Mouse (Mus musculus) C2C12 (cell line): ENCODE results near the gene Lca5l. TPM values are rescaled to one million over a fixed set of nuclear protein-coding genes. Genes with fewer than 3 reads are reported as not detected.

Source experiments
- H3K27me3 ChIP-seq: one replicate; pipeline ENCODE4 v1.6.1; 2011; ENCODE audit not compliant: control insufficient read depth, insufficient read depth, insufficient read length
- H3K36me3 ChIP-seq: one replicate; pipeline ENCODE4 v1.6.1; 2011; ENCODE audit not compliant: control insufficient read depth, insufficient read depth
- H3K4me3 ChIP-seq: one replicate; pipeline ENCODE4 v1.5.1; 2011; ENCODE audit warnings: mild to moderate bottlenecking, control low read depth; ENCODE audit not compliant: poor library complexity, insufficient read depth, severe bottlenecking
- H3K79me2 ChIP-seq: one replicate; pipeline ENCODE4 v1.6.1; 2011; ENCODE audit not compliant: control insufficient read depth, insufficient read depth
- H3K79me3 ChIP-seq: one replicate; pipeline ENCODE4 v1.6.1; 2011; ENCODE audit warnings: low read depth, control low read depth
- H3ac ChIP-seq: one replicate; pipeline ENCODE3; 2011; ENCODE audit warnings: low read depth; ENCODE audit not compliant: control insufficient read depth, insufficient read length
- CEBPB ChIP-seq: IDR thresholded peaks from one replicate; pipeline ENCODE4 v1.6.1; 2011; ENCODE audit warnings: low read depth, mild to moderate bottlenecking, control low read depth, moderate library complexity
- CTCF ChIP-seq: IDR thresholded peaks from one replicate; pipeline ENCODE4 v1.5.1; 2011; ENCODE audit not compliant: control insufficient read depth, insufficient read depth, insufficient read length
- FOSL1 ChIP-seq: IDR thresholded peaks from one replicate; pipeline ENCODE4 v1.8.0; 2011; ENCODE audit warnings: mild to moderate bottlenecking, low read length; ENCODE audit not compliant: poor library complexity, insufficient read depth, severe bottlenecking
- MAX ChIP-seq: IDR thresholded peaks from one replicate; pipeline ENCODE4 v1.6.1; 2011; ENCODE audit warnings: mild to moderate bottlenecking, control low read depth
- MYOD1 ChIP-seq: IDR thresholded peaks from one replicate; pipeline ENCODE4 v1.6.1; 2011; ENCODE audit warnings: low read depth; ENCODE audit not compliant: control insufficient read depth, insufficient read length
- MYOG ChIP-seq: IDR thresholded peaks from one replicate; pipeline ENCODE4 v1.6.1; 2011; ENCODE audit not compliant: control insufficient read depth, insufficient read length; ENCODE audit errors: extremely low read depth
- USF1 ChIP-seq: IDR thresholded peaks from one replicate; pipeline ENCODE4 v1.6.1; 2011; ENCODE audit warnings: low read depth, mild to moderate bottlenecking, control low read depth, moderate library complexity
- polyA plus RNA-seq: library from polyadenylated mRNA; unstranded; fragments of >200 nt; fragmentation: generic; extraction: Trizol; gene quantifications from one replicate; pipeline ENCODE4 v1.2.1, GENCODE M21; 2012; ENCODE audit warnings: missing spikeins

Gene Lca5l
- polyA plus RNA-seq, 1 experiment, result 0.25 TPM

GRCm38 (mm10) chr16:96154476-96154875, 37.6 kb downstream of the Lca5l start:
- H3K79me2 ChIP-seq, result peaks cover 30% of the 10 kb centered on the region
- H3K79me3 ChIP-seq, result peaks cover 10% of the 10 kb centered on the region
- TF ChIP-seq MAX (no peak), CTCF (no peak), MYOG (no peak), MYOD1 (no peak), USF1 (no peak), CEBPB (no peak), FOSL1 (no peak)
- no peaks in the 10 kb centered on the region for H3K27me3 ChIP-seq
- peaks cover 43% of the 10 kb centered on the region for H3K36me3 ChIP-seq
- H3K4me3 ChIP-seq, result no peak overlapping the region
- no peak overlapping the region for H3ac ChIP-seq

- peak; percentile 30 for TF ChIP-seq MYOD1
- TF ChIP-seq CEBPB, result no peak
- peak; percentile 91 for TF ChIP-seq CTCF
- TF ChIP-seq MYOG, result no peak
- no peak for TF ChIP-seq MAX
- Histone ChIP-seq H3ac (peak overlapping the region; percentile 52), H3K79me3 (peaks cover 22% of the 10 kb centered on the region), H3K27me3 (no peaks in the 10 kb centered on the region), H3K79me2 (peaks cover 59% of the 10 kb centered on the region), H3K4me3 (no peak overlapping the region), H3K36me3 (peaks cover 25% of the 10 kb centered on the region)
Observed at GRCm38 (mm10) chr16:96151551-96151950, 40.5 kb downstream of the Lca5l start.

GRCm38 (mm10) chr16:96150995-96151394, 41.1 kb downstream of the Lca5l start:
- Histone ChIP-seq H3K79me2 (peaks cover 64% of the 10 kb centered on the region), H3K27me3 (no peaks in the 10 kb centered on the region), H3K79me3 (peaks cover 27% of the 10 kb centered on the region), H3ac (no peak overlapping the region), H3K4me3 (no peak overlapping the region), H3K36me3 (peaks cover 25% of the 10 kb centered on the region)
- TF ChIP-seq USF1 (no peak), MAX (no peak), CTCF (no peak), MYOD1 (no peak), FOSL1 (no peak), CEBPB (no peak), MYOG (no peak)

- H3ac ChIP-seq, result peak overlapping the region; percentile 31
- peaks cover 70% of the 10 kb centered on the region for H3K79me2 ChIP-seq
- H3K79me3 ChIP-seq, result peaks cover 33% of the 10 kb centered on the region
- H3K36me3 ChIP-seq, result peaks cover 16% of the 10 kb centered on the region
- TF ChIP-seq MYOG, result no peak
- no peak for TF ChIP-seq USF1
- TF ChIP-seq FOSL1, result no peak
- no peak for TF ChIP-seq CEBPB
- TF ChIP-seq MYOD1, result no peak
- TF ChIP-seq CTCF, result no peak
- TF ChIP-seq MAX, result no peak
- H3K4me3 ChIP-seq, result no peak overlapping the region
- H3K27me3 ChIP-seq, result no peaks in the 10 kb centered on the region
Observed at GRCm38 (mm10) chr16:96149311-96149710, 42.8 kb downstream of the Lca5l start.

- Histone ChIP-seq H3K79me3 (peaks cover 33% of the 10 kb centered on the region), H3K36me3 (peaks cover 11% of the 10 kb centered on the region), H3K27me3 (no peaks in the 10 kb centered on the region), H3ac (peak overlapping the region; percentile 9), H3K79me2 (peaks cover 70% of the 10 kb centered on the region), H3K4me3 (no peak overlapping the region)
- no peak for TF ChIP-seq MYOD1
- no peak for TF ChIP-seq USF1
- TF ChIP-seq CEBPB, result no peak
- TF ChIP-seq CTCF, result no peak
- TF ChIP-seq MYOG, result no peak
- no peak for TF ChIP-seq FOSL1
- TF ChIP-seq MAX, result no peak
Observed at GRCm38 (mm10) chr16:96148834-96149233, 43.2 kb downstream of the Lca5l start.

GRCm38 (mm10) chr16:96145814-96146213, 46.3 kb downstream of the Lca5l start:
- H3K79me2 ChIP-seq, result peaks cover 54% of the 10 kb centered on the region
- H3K79me3 ChIP-seq, result peaks cover 33% of the 10 kb centered on the region
- peak overlapping the region; percentile 76 for H3ac ChIP-seq
- H3K4me3 ChIP-seq, result peak overlapping the region; percentile 77
- H3K36me3 ChIP-seq, result no peaks in the 10 kb centered on the region
- TF ChIP-seq CTCF (no peak), MAX (no peak), MYOD1 (no peak), MYOG (no peak), CEBPB (no peak), USF1 (no peak), FOSL1 (no peak)
- H3K27me3 ChIP-seq, result no peaks in the 10 kb centered on the region
